Mouse (Mus musculus) Patski (cell line): ENCODE measurements at regions not wholly inside any gene's neighbourhood (a gene's known extent, or its start where the extent isn't known, plus 50 kb on each side); places are given as distances from the start of the nearest gene placed in this dataset.
A peak's percentile ranks its signal among the peaks of the same experiment; 100 is the strongest.

Source experiments
- ATAC-seq: fragments of 100-300 bp; one replicate; pipeline ENCODE4 v1.8.0; 2021
- CTCF ChIA-PET: fragments of 350-600 bp; sonication (Branson Sonifier 250); formaldehyde crosslinking; loops from one replicate; lab custom pipeline; 2022; ENCODE audit warnings: inconsistent platforms; lab: Charles Lee
- POLR2A ChIA-PET: fragments of 350-600 bp; sonication (Branson Sonifier 250); formaldehyde crosslinking; loops from one replicate; lab custom pipeline; 2022; ENCODE audit warnings: antibody characterized with exemption, inconsistent platforms; lab: Charles Lee
- DNase-seq: peaks from one replicate; pipeline ENCODE4 v3.0.0-alpha.2; 2011; ENCODE audit warnings: low read depth, low spot score
- H3K27me3 ChIP-seq: fragments of 371-371 bp; one replicate; pipeline ENCODE4 v1.5.1; 2021
- CTCF ChIP-seq: fragments of 100-300 bp; IDR thresholded peaks from one replicate; pipeline ENCODE4 v1.5.1; 2021
- in situ Hi-C: fragments of 300-500 bp; cut with MboI; formaldehyde crosslinking; loops from 3 replicates; pipeline ENCODE4 v1.11.1; 2018; ENCODE audit warnings: low pct_unique_long_range_greater_than_20kb, mixed read lengths

GRCm38 (mm10) chr14:9288103-9288502 is 622.1 kb upstream of the 4930452B06Rik start:
- peak; percentile 77 for ATAC-seq
- in situ Hi-C loops: no loop called here

GRCm38 (mm10) chr14:9285606-9286002 is 619.6 kb upstream of the 4930452B06Rik start:
- no peak for TF ChIP-seq CTCF
- CTCF ChIA-PET: no interaction called here
- in situ Hi-C loops: no loop called here
- H3K27me3 ChIP-seq: no peaks in the 10 kb centered on the region
- POLR2A ChIA-PET: no interaction called here
- no peak for ATAC-seq
- DNase-seq: no peak

More at GRCm38 (mm10) chr14:9288103-9288502, 622.1 kb upstream of the 4930452B06Rik start:
- POLR2A ChIA-PET: no interaction called here
- DNase-seq: peak; percentile 39
- H3K27me3 ChIP-seq: no peaks in the 10 kb centered on the region
- CTCF ChIA-PET: no interaction called here
- no peak for TF ChIP-seq CTCF

DNA sequence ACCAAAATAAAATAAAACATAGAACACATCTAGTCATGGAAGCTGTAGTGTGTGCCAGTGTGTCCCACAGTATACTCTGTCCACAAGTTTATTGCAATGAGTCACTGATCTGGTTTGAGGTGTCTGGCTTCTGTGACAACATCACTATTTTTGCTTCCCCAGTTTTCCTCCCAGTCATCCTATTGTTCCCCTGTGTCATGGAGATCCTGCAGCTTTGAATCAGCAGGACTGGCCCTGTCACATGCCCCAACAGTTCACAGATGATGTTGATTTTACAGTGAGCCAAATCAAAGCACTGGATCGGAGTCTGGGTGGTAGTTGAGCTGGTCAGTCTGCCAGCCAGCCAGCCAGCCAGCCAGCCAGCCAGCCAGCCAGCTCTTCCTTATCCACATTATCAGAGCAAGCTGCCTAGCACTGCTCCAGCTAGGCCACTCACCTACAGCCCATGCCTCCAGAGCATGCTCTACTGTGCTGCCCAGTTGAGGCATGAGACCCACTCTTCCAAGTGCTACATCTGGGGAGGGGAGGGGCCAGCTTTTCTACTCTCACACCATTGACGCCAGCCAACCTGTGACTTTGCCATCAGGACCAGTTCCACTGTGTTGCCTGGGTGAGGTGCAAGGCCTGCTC is 619.1 kb upstream of the 4930452B06Rik start:
- in situ Hi-C loops: no loop called here
- DNase-seq: no peak
- POLR2A ChIA-PET: no interaction called here
- peak; percentile 31 for ATAC-seq
- no peak for TF ChIP-seq CTCF
- no peaks in the 10 kb centered on the region for H3K27me3 ChIP-seq
- CTCF ChIA-PET: no interaction called here

GRCm38 (mm10) chr14:9267282-9268091 is 601.4 kb upstream of the 4930452B06Rik start:
- DNase-seq (no peak), ATAC-seq (no peak)
- POLR2A ChIA-PET: interaction anchor here (0.6 kb wide), 1 partner anchor 13 kb away, joined by 3 read pairs; no protein-coding TSS in a partner anchor
- CTCF ChIA-PET: no interaction called here
- no peaks in the 10 kb centered on the region for H3K27me3 ChIP-seq
- no peak for TF ChIP-seq CTCF
- in situ Hi-C loops: no loop called here

DNA sequence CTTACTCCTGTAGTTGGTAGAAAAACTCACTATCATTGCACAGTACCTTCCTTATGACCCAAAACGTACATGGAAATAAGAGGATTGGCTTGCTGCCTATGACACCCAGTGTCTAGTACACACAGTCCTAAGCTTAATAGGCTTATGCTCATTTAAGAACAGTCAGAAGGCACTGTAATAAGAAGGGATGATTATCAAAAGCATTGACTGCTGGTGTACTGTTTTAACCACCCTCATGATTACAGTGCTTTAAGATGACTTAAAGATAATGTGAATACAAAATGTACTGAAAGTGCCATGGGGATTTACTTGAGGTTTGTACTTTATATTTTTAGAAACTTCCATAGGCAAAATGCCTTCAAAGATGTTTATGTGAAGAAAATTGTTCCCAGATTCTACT is 586.0 kb upstream of the 4930452B06Rik start:
- CTCF ChIA-PET: no interaction called here
- DNase-seq: no peak
- POLR2A ChIA-PET: no interaction called here
- in situ Hi-C loops: no loop called here
- ATAC-seq: no peak
- H3K27me3 ChIP-seq: no peaks in the 10 kb centered on the region
- no peak for TF ChIP-seq CTCF

DNA sequence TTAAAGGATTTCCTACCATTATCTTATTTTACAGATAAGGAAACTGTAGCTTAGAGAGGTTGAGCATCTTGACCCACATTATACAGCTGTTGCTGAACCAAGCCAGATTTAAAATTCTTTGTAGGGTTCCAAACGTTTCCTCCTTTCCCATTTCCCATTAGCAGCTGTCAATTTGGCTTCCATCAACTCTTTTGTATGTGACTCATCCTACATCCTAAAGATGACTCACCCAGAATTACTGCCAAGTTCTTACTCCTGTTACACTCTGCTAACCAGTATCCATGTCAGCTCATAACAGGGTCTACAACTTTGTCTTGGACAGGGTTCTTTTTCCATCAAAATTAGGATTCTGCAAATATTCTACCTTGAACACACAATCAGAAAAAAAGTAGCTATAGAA is 579.2 kb upstream of the 4930452B06Rik start:
- POLR2A ChIA-PET: no interaction called here
- DNase-seq (peak; percentile 19), ATAC-seq (peak; percentile 71)
- no peak for TF ChIP-seq CTCF
- in situ Hi-C loops: no loop called here
- CTCF ChIA-PET: no interaction called here
- H3K27me3 ChIP-seq: no peaks in the 10 kb centered on the region

DNA sequence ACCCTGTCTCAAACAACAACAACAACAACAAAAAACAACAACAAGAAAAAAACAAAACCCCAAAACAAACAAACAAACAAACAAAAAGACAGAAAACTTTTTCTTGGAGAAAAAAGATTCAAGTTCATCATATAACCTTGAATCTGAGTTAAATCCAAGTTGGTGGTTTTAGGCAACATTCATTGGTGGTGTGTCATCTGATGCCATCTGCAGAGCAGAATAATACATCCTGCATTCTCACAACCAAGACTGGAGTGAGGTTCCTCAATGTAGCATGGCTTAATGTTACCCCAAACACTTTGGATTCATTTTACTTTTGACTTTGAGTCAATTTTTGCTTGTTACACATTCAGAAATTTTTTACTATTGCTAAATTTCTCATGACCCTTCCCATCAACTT is 577.3 kb upstream of the 4930452B06Rik start:
- ChIA-PET POLR2A (no interaction called here), CTCF (no interaction called here)
- DNase-seq (no peak), ATAC-seq (no peak)
- TF ChIP-seq CTCF: no peak
- no peaks in the 10 kb centered on the region for H3K27me3 ChIP-seq
- in situ Hi-C loops: no loop called here

DNA sequence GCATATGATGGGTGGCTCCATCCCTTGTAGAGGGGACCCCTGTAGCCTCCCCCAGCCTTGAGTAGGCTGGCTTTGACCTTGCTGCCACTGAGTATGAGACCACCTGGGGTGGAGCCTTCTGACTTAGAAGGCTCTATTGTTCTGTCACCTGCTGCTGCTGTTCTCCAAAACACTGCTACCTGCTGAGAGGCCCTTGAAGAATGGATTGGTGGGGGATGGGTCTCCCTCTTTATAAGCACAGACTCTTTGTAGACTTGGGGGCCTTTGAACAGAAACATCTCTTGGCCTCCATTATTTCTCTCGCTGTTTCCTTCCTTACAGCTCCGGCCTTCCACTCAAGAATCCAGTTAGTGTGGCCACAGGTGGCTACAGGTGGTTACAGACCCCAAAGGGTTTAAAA is 576.1 kb upstream of the 4930452B06Rik start:
- in situ Hi-C loops: no loop called here
- no peak for DNase-seq
- no peak for TF ChIP-seq CTCF
- CTCF ChIA-PET: no interaction called here
- no peak for ATAC-seq
- POLR2A ChIA-PET: no interaction called here
- H3K27me3 ChIP-seq: no peaks in the 10 kb centered on the region

DNA sequence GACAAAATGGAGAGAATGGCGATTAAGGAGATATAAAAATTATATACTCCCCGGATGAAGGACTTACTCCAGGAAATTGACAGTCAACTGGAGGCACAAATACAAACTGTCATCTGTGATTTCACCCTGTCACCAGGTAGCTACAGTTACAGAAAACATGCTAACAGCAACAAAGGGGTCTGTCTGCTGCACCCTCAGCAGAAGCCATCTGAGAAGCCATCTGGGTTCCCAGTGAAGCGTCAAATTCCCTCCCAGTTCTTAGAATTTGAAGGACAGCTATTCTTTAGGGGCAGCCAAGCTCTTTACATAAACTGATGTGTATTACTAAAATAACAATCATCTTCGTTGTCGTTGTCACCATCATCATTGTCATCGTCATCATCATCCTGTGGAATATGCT is 561.6 kb upstream of the 4930452B06Rik start:
- CTCF ChIA-PET: interaction anchor here (0.8 kb wide), 1 partner anchor 9 kb away, joined by 3 read pairs; no protein-coding TSS in a partner anchor
- POLR2A ChIA-PET: no interaction called here
- ATAC-seq: no peak
- no peaks in the 10 kb centered on the region for H3K27me3 ChIP-seq
- in situ Hi-C loops: no loop called here
- no peak for DNase-seq
- TF ChIP-seq CTCF: no peak

GRCm38 (mm10) chr14:9200246-9200645 is 534.2 kb upstream of the 4930452B06Rik start:
- DNase-seq (no peak), ATAC-seq (no peak)
- peaks cover 4% of the 10 kb centered on the region for H3K27me3 ChIP-seq
- ChIA-PET POLR2A (no interaction called here), CTCF (no interaction called here)
- TF ChIP-seq CTCF: no peak
- in situ Hi-C loops: no loop called here

GRCm38 (mm10) chr14:9192122-9192769 is 526.2 kb upstream of the 4930452B06Rik start:
- CTCF ChIA-PET: no interaction called here
- in situ Hi-C loops: no loop called here
- TF ChIP-seq CTCF: no peak
- DNase-seq (no peak), ATAC-seq (no peak)
- POLR2A ChIA-PET: no interaction called here
- H3K27me3 ChIP-seq: peaks cover 8% of the 10 kb centered on the region
